Mouse (Mus musculus) liver, embryonic 15.5 days (tissue): ENCODE data around the gene Pla2g6. TPM values are rescaled to one million over a fixed set of nuclear protein-coding genes. Genes with fewer than 3 reads are reported as not detected.

Experiments used
- ATAC-seq: fragments of 200-750 bp; cut with Nextera tagmentation; 2 replicates; pipeline ENCODE4 v1.8.0; 2017; ENCODE audit warnings: moderate number of reproducible peaks, mild to moderate bottlenecking, moderate library complexity; ENCODE audit not compliant: insufficient read depth
- H3K27ac ChIP-seq: fragments of 300-500 bp; sonication (generic); replicated peaks from 2 replicates; pipeline ENCODE4 v1.5.1; 2015; ENCODE audit warnings: mild to moderate bottlenecking, inconsistent platforms
- H3K27me3 ChIP-seq: fragments of 300-500 bp; sonication (generic); 2 replicates; pipeline ENCODE4 v1.6.1; 2015; ENCODE audit warnings: mild to moderate bottlenecking, inconsistent platforms
- H3K36me3 ChIP-seq: fragments of 300-500 bp; sonication (generic); replicated peaks from 2 replicates; pipeline ENCODE4 v1.6.1; 2015; ENCODE audit warnings: moderate library complexity, mild to moderate bottlenecking, inconsistent platforms
- H3K4me1 ChIP-seq: fragments of 300-500 bp; sonication (generic); replicated peaks from 2 replicates; pipeline ENCODE4 v1.6.1; 2015; ENCODE audit warnings: inconsistent platforms
- H3K4me2 ChIP-seq: fragments of 300-500 bp; sonication (generic); 2 replicates; pipeline ENCODE4 v1.6.1; 2015; ENCODE audit warnings: moderate library complexity, mild to moderate bottlenecking, inconsistent platforms
- H3K4me3 ChIP-seq: fragments of 300-500 bp; sonication (generic); replicated peaks from 2 replicates; pipeline ENCODE4 v1.5.1; 2015; ENCODE audit warnings: mild to moderate bottlenecking, inconsistent platforms
- H3K9ac ChIP-seq: fragments of 300-500 bp; sonication (generic); 2 replicates; pipeline ENCODE4 v1.6.1; 2015; ENCODE audit warnings: moderate library complexity, mild to moderate bottlenecking, inconsistent platforms
- H3K9me3 ChIP-seq: fragments of 300-500 bp; sonication (generic); replicated peaks from 2 replicates; pipeline ENCODE4 v1.6.1; 2016; ENCODE audit warnings: inconsistent platforms
- WGBS: fragments of 180-500 bp; shearing (Covaris S2); methylation state at CpG from one replicate; pipeline ENCODE4 v1.1.7; 2015; ENCODE audit warnings: mixed read lengths; ENCODE audit not compliant: insufficient replicate concordance; 5-methylcytosine and 5-hydroxymethylcytosine counted together
- polyA plus RNA-seq: library from polyadenylated mRNA; unstranded; fragments of >200 nt; fragmentation: Nextera tagmentation; extraction: Ambion mirVana; gene quantifications from 2 replicates; pipeline ENCODE4 v1.2.1, GENCODE M21; 2015

Pla2g6 gene
- 14.8 and 15.6 TPM in 2 replicates for polyA plus RNA-seq

- Histone ChIP-seq H3K4me1 (peaks cover 62% of the 10 kb centered on the region), H3K9ac (peak within 1 kb of the TSS; percentile 82), H3K27ac (peak within 1 kb of the TSS; percentile 90), H3K27me3 (no peaks in the 10 kb centered on the region), H3K9me3 (no peaks in the 10 kb centered on the region), H3K4me3 (peak within 1 kb of the TSS; percentile 72), H3K4me2 (peak within 1 kb of the TSS; percentile 87), H3K36me3 (no peaks in the 10 kb centered on the region)
- peak; percentile 94 for ATAC-seq
- under 1% methylated on average over 46 of the region's 46 CpGs for WGBS
Observed at GRCm38 (mm10) chr15:79328058-79328938, at the start of gene Pla2g6. Gene Pla2g6, minus strand, starts transcription at chr15:79328390.

GRCm38 (mm10) chr15:79377681-79378080 lies 49.5 kb upstream of the Pla2g6 start:
- Histone ChIP-seq H3K36me3 (0 out of 2 replicates have a peak, but pooled peaks cover 23% of the 10 kb centered on the region), H3K4me2 (no peak overlapping the region), H3K4me1 (no peaks in the 10 kb centered on the region), H3K27ac (no peak overlapping the region), H3K27me3 (no peaks in the 10 kb centered on the region), H3K9me3 (no peaks in the 10 kb centered on the region), H3K9ac (no peak overlapping the region), H3K4me3 (no peak overlapping the region)
- ATAC-seq: no peak
- WGBS: 69% methylated on average over 6 of the region's 6 CpGs

- Histone ChIP-seq H3K36me3 (0 out of 2 replicates have a peak, but pooled peaks cover 23% of the 10 kb centered on the region), H3K9me3 (no peaks in the 10 kb centered on the region), H3K27ac (no peak overlapping the region), H3K27me3 (no peaks in the 10 kb centered on the region), H3K4me2 (no peak overlapping the region), H3K4me3 (no peak overlapping the region), H3K9ac (no peak overlapping the region), H3K4me1 (peaks cover 9% of the 10 kb centered on the region)
- ATAC-seq: no peak
- 60% methylated on average over 3 of the region's 3 CpGs for WGBS
Observed at GRCm38 (mm10) chr15:79374760-79375159, 46.6 kb upstream of the Pla2g6 start.

- 61% methylated on average over 7 of the region's 7 CpGs for WGBS
Observed at GRCm38 (mm10) chr15:79370281-79370843, 42.2 kb upstream of the Pla2g6 start.

GRCm38 (mm10) chr15:79369452-79370280 lies 41.5 kb upstream of the Pla2g6 start:
- 0 out of 2 replicates have a peak, but pooled peaks cover 14% of the 10 kb centered on the region for H3K36me3 ChIP-seq
- ATAC-seq: peak; percentile 16; the same call in 1 of the 2 replicates
- H3K4me2 ChIP-seq: no peak overlapping the region
- H3K4me3 ChIP-seq: no peak overlapping the region
- no peaks in the 10 kb centered on the region for H3K27me3 ChIP-seq
- H3K9ac ChIP-seq: no peak overlapping the region
- 61% methylated on average over 15 of the region's 15 CpGs for WGBS
- H3K9me3 ChIP-seq: no peaks in the 10 kb centered on the region
- H3K27ac ChIP-seq: no peak overlapping the region
- peaks cover 24% of the 10 kb centered on the region for H3K4me1 ChIP-seq

More at GRCm38 (mm10) chr15:79370281-79370843, 42.2 kb upstream of the Pla2g6 start:
- no peak overlapping the region for H3K4me3 ChIP-seq
- 0 out of 2 replicates have a peak, but pooled peaks cover 14% of the 10 kb centered on the region for H3K36me3 ChIP-seq
- 0 out of 2 replicates have a peak overlapping the region, but pooled peaks have one; percentile 14 for H3K27ac ChIP-seq
- ATAC-seq: no peak
- H3K27me3 ChIP-seq: no peaks in the 10 kb centered on the region
- no peak overlapping the region for H3K4me2 ChIP-seq
- no peak overlapping the region for H3K9ac ChIP-seq
- peaks cover 24% of the 10 kb centered on the region for H3K4me1 ChIP-seq
- H3K9me3 ChIP-seq: no peaks in the 10 kb centered on the region

GRCm38 (mm10) chr15:79368861-79369440 lies 40.8 kb upstream of the Pla2g6 start:
- H3K27me3 ChIP-seq: no peaks in the 10 kb centered on the region
- H3K36me3 ChIP-seq: 0 out of 2 replicates have a peak, but pooled peaks cover 17% of the 10 kb centered on the region
- no peaks in the 10 kb centered on the region for H3K9me3 ChIP-seq
- H3K27ac ChIP-seq: peak overlapping the region; percentile 45; the same call in 1 of the 2 replicates
- peak; percentile 32; the same call in 1 of the 2 replicates for ATAC-seq
- H3K4me1 ChIP-seq: peaks cover 24% of the 10 kb centered on the region
- H3K4me2 ChIP-seq: no peak overlapping the region; the same call in 1 of the 2 replicates
- WGBS: 66% methylated on average over 8 of the region's 8 CpGs
- H3K9ac ChIP-seq: no peak overlapping the region
- H3K4me3 ChIP-seq: no peak overlapping the region

DNA sequence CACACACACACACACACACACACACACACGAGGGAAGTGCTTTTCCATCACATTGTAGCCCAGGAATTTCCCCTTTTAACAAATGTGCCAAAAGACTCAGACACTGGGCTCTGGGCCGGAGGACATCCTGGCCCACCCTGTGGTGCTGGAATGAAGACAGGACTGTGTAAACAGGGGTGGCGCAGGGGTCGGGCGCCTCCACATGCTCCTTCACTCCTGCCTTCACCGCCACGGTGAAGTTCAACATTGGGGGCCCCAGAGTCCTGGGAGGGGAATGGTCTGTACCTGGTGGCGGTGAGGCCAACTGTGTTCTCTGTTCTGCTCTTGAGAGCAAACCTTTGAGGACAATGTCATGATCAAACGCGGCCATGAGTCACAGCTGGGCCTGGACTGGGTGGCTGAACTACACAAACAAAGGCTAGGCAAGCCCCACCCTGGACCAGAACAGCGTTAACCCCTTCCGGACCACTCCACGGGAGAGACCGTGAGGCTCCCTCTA lies 40.2 kb upstream of the Pla2g6 start:
- ATAC-seq: peak; percentile 57; the same call in 1 of the 2 replicates

GRCm38 (mm10) chr15:79366402-79366801 lies 38.2 kb upstream of the Pla2g6 start:
- Histone ChIP-seq H3K9ac (no peak overlapping the region), H3K27ac (no peak overlapping the region), H3K36me3 (0 out of 2 replicates have a peak, but pooled peaks cover 9% of the 10 kb centered on the region), H3K9me3 (no peaks in the 10 kb centered on the region), H3K4me2 (no peak overlapping the region), H3K4me1 (peaks cover 24% of the 10 kb centered on the region), H3K4me3 (no peak overlapping the region), H3K27me3 (no peaks in the 10 kb centered on the region)
- WGBS: 82% methylated on average over 5 of the region's 5 CpGs
- no peak for ATAC-seq

More for the DNA sequence above, 40.2 kb upstream of the Pla2g6 start:
- Histone ChIP-seq H3K9me3 (no peaks in the 10 kb centered on the region), H3K27me3 (no peaks in the 10 kb centered on the region), H3K4me3 (no peak overlapping the region), H3K27ac (peak overlapping the region; percentile 45), H3K9ac (no peak overlapping the region), H3K36me3 (0 out of 2 replicates have a peak, but pooled peaks cover 11% of the 10 kb centered on the region), H3K4me1 (peaks cover 24% of the 10 kb centered on the region), H3K4me2 (no peak overlapping the region; the same call in 1 of the 2 replicates)
- 58% methylated on average over 14 of the region's 14 CpGs for WGBS

DNA sequence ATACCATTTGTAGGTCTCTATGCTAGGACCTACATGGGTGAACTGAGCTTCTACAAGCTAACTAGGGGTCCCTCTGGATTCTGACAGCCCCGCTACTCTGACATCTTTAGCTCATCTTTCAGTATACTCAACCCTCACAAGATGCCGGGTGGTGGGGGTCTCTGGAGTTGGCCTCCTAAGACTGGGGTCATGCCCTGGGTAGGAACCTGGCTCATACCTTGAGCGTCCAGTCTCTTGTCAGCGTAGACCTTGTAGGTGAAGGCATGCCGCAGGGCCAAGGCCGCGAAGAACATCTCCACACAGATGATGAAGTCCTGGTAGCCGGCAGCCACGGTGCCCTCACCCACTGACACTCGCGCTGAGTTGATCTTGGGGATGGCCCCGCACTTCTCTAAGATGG lies 36.9 kb upstream of the Pla2g6 start:
- no peak for ATAC-seq
- no peak overlapping the region for H3K4me2 ChIP-seq
- H3K36me3 ChIP-seq: 0 out of 2 replicates have a peak, but pooled peaks cover 9% of the 10 kb centered on the region
- no peak overlapping the region for H3K4me3 ChIP-seq
- no peak overlapping the region for H3K27ac ChIP-seq
- H3K9ac ChIP-seq: no peak overlapping the region
- 85% methylated on average over 12 of the region's 12 CpGs for WGBS
- peaks cover 26% of the 10 kb centered on the region for H3K4me1 ChIP-seq
- no peaks in the 10 kb centered on the region for H3K9me3 ChIP-seq
- no peaks in the 10 kb centered on the region for H3K27me3 ChIP-seq

DNA sequence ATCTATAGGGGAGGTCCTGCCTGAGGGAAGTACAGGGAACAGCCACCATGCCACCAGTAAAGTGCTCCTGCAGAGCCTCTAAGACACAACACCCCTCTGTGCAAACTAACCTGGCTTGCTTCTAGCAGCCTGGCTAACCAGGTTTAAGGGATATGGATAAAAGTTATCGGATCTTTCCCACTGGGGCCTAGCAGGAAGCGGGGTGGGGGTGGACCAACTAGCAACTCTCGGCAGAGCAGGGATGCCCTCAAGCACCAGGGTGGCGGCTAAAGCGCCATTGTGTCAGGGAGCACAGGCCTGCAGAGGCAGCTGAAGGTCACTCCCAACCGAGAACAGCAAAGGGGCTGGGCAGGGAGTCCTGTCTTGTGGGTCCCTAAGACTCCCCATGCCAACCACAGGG lies 35.9 kb upstream of the Pla2g6 start:
- H3K9me3 ChIP-seq: no peaks in the 10 kb centered on the region
- peaks cover 24% of the 10 kb centered on the region for H3K4me1 ChIP-seq
- no peak overlapping the region for H3K9ac ChIP-seq
- WGBS: 82% methylated on average over 6 of the region's 6 CpGs
- H3K4me3 ChIP-seq: no peak overlapping the region
- no peak overlapping the region for H3K4me2 ChIP-seq
- ATAC-seq: no peak
- 0 out of 2 replicates have a peak, but pooled peaks cover 9% of the 10 kb centered on the region for H3K36me3 ChIP-seq
- H3K27me3 ChIP-seq: no peaks in the 10 kb centered on the region
- no peak overlapping the region for H3K27ac ChIP-seq
